Mouse (Mus musculus) forebrain, embryonic 13.5 days (tissue): ENCODE data around the gene Gnb1l. TPM values are rescaled to one million over a fixed set of nuclear protein-coding genes. Genes with fewer than 3 reads are reported as not detected.

Source experiments
- ATAC-seq: fragments of 200-750 bp; cut with Nextera tagmentation; 2 replicates; pipeline ENCODE4 v1.8.0; 2017
- H3K27ac ChIP-seq: fragments of 300-500 bp; sonication (generic); 2 replicates; pipeline ENCODE4 v1.5.1; 2015; ENCODE audit warnings: inconsistent platforms, mild to moderate bottlenecking, moderate library complexity
- H3K27me3 ChIP-seq: fragments of 300-500 bp; sonication (generic); 2 replicates; pipeline ENCODE4 v1.6.1; 2015; ENCODE audit warnings: mild to moderate bottlenecking, inconsistent platforms
- H3K36me3 ChIP-seq: fragments of 300-500 bp; sonication (generic); 2 replicates; pipeline ENCODE4 v1.6.1; 2015; ENCODE audit warnings: mild to moderate bottlenecking, inconsistent platforms; ENCODE audit not compliant: poor library complexity, severe bottlenecking
- H3K4me1 ChIP-seq: fragments of 300-500 bp; sonication (generic); 2 replicates; pipeline ENCODE4 v1.6.1; 2015; ENCODE audit warnings: inconsistent platforms
- H3K4me2 ChIP-seq: fragments of 300-500 bp; sonication (generic); 2 replicates; pipeline ENCODE4 v1.6.1; 2015; ENCODE audit warnings: inconsistent platforms, mild to moderate bottlenecking, moderate library complexity
- H3K4me3 ChIP-seq: fragments of 300-500 bp; sonication (generic); 2 replicates; pipeline ENCODE4 v1.5.1; 2015; ENCODE audit warnings: mild to moderate bottlenecking, inconsistent platforms
- H3K9ac ChIP-seq: fragments of 300-500 bp; sonication (generic); 2 replicates; pipeline ENCODE4 v1.6.1; 2015; ENCODE audit warnings: mild to moderate bottlenecking, inconsistent platforms
- H3K9me3 ChIP-seq: fragments of 300-500 bp; sonication (generic); replicated peaks from 2 replicates; pipeline ENCODE4 v1.6.1; 2016; ENCODE audit warnings: inconsistent platforms
- WGBS: fragments of 180-500 bp; shearing (Covaris S2); methylation state at CpG from one replicate; pipeline ENCODE4 v1.1.7; 2015; 5-methylcytosine and 5-hydroxymethylcytosine counted together
- polyA plus RNA-seq: library from polyadenylated mRNA; unstranded; fragments of >200 nt; fragmentation: Nextera tagmentation; extraction: Ambion mirVana; gene quantifications from 2 replicates; pipeline ENCODE4 v1.2.1, GENCODE M21; 2015

Gene Gnb1l
- polyA plus RNA-seq, 1 experiment from 2014 or later = 14.5 TPM

GRCm38 (mm10) chr16:18484386-18484785 is 14.1 kb upstream of the Gnb1l start:
- Histone ChIP-seq H3K4me1 (peaks cover 17% of the 10 kb centered on the region), H3K27me3 (no peaks in the 10 kb centered on the region), H3K9ac (no peak overlapping the region), H3K9me3 (no peaks in the 10 kb centered on the region), H3K4me2 (no peak overlapping the region), H3K27ac (0 out of 2 replicates have a peak overlapping the region, but pooled peaks have one; percentile 17), H3K4me3 (no peak overlapping the region), H3K36me3 (no peaks in the 10 kb centered on the region)
- 9% methylated on average over 4 of the region's 4 CpGs for WGBS
- no peak for ATAC-seq

- Histone ChIP-seq H3K27ac (0 out of 2 replicates have a peak overlapping the region, but pooled peaks have one; percentile 17), H3K9me3 (no peaks in the 10 kb centered on the region), H3K36me3 (no peaks in the 10 kb centered on the region), H3K4me1 (peaks cover 13% of the 10 kb centered on the region), H3K4me2 (no peak overlapping the region), H3K9ac (no peak overlapping the region; the same call in 1 of the 2 replicates), H3K27me3 (no peaks in the 10 kb centered on the region), H3K4me3 (no peak overlapping the region)
- 15% methylated on average over 5 of the region's 5 CpGs for WGBS
- peak; percentile 36; the same call in 1 of the 2 replicates for ATAC-seq
Observed at GRCm38 (mm10) chr16:18484794-18485435, 13.6 kb upstream of the Gnb1l start.

GRCm38 (mm10) chr16:18486126-18486525 is 12.4 kb upstream of the Gnb1l start:
- Histone ChIP-seq H3K36me3 (no peaks in the 10 kb centered on the region), H3K9me3 (no peaks in the 10 kb centered on the region), H3K4me3 (no peak overlapping the region), H3K9ac (no peak overlapping the region), H3K27ac (no peak overlapping the region), H3K4me1 (peaks cover 13% of the 10 kb centered on the region), H3K27me3 (no peaks in the 10 kb centered on the region), H3K4me2 (no peak overlapping the region)
- WGBS = 95% methylated on average over 2 of the region's 2 CpGs
- ATAC-seq = no peak

- H3K4me3 ChIP-seq = no peak overlapping the region
- H3K27ac ChIP-seq = no peak overlapping the region
- no peak overlapping the region for H3K4me2 ChIP-seq
- no peaks in the 10 kb centered on the region for H3K27me3 ChIP-seq
- H3K9me3 ChIP-seq = no peaks in the 10 kb centered on the region
- no peaks in the 10 kb centered on the region for H3K4me1 ChIP-seq
- no peaks in the 10 kb centered on the region for H3K36me3 ChIP-seq
- 93% methylated on average over 3 of the region's 3 CpGs for WGBS
- H3K9ac ChIP-seq = no peak overlapping the region
- ATAC-seq = no peak
Observed at GRCm38 (mm10) chr16:18490281-18490680, 8.2 kb upstream of the Gnb1l start.

- H3K4me2 ChIP-seq = no peak overlapping the region
- H3K27ac ChIP-seq = no peak overlapping the region
- H3K27me3 ChIP-seq = no peaks in the 10 kb centered on the region
- H3K4me3 ChIP-seq = no peak overlapping the region
- 58% methylated on average over 1 of the region's 1 CpGs for WGBS
- H3K9me3 ChIP-seq = no peaks in the 10 kb centered on the region
- no peaks in the 10 kb centered on the region for H3K4me1 ChIP-seq
- no peak for ATAC-seq
- H3K36me3 ChIP-seq = no peaks in the 10 kb centered on the region
- H3K9ac ChIP-seq = no peak overlapping the region
Observed at GRCm38 (mm10) chr16:18490894-18491293, 7.6 kb upstream of the Gnb1l start.

GRCm38 (mm10) chr16:18497865-18498515 is 523 bp upstream of the Gnb1l start:
- Histone ChIP-seq H3K9ac (peak overlapping the region; percentile 85), H3K27ac (peak overlapping the region; percentile 94), H3K4me3 (peak overlapping the region; percentile 73), H3K4me2 (peak overlapping the region; percentile 83), H3K27me3 (no peaks in the 10 kb centered on the region), H3K9me3 (no peaks in the 10 kb centered on the region), H3K36me3 (peaks cover 17% of the 10 kb centered on the region), H3K4me1 (peaks cover 24% of the 10 kb centered on the region)
- 4% methylated on average over 6 of the region's 6 CpGs for WGBS
- ATAC-seq = peak; percentile 71; the same call in 1 of the 2 replicates

- Histone ChIP-seq H3K27ac (peak overlapping the region; percentile 94; the same call in 1 of the 2 replicates), H3K9ac (peak overlapping the region; percentile 85), H3K27me3 (no peaks in the 10 kb centered on the region), H3K4me1 (peaks cover 24% of the 10 kb centered on the region), H3K9me3 (no peaks in the 10 kb centered on the region), H3K4me2 (peak overlapping the region; percentile 83), H3K36me3 (peaks cover 17% of the 10 kb centered on the region), H3K4me3 (peak overlapping the region; percentile 73)
- no peak for ATAC-seq
- under 1% methylated on average over 24 of the region's 24 CpGs for WGBS
Observed at GRCm38 (mm10) chr16:18498996-18499395, 483 bp downstream of the Gnb1l start.

GRCm38 (mm10) chr16:18501531-18501930 is 3.0 kb downstream of the Gnb1l start:
- Histone ChIP-seq H3K4me3 (no peak overlapping the region), H3K27ac (no peak overlapping the region), H3K4me2 (no peak overlapping the region), H3K9ac (no peak overlapping the region), H3K4me1 (peaks cover 24% of the 10 kb centered on the region), H3K27me3 (no peaks in the 10 kb centered on the region), H3K9me3 (no peaks in the 10 kb centered on the region), H3K36me3 (peaks cover 19% of the 10 kb centered on the region)
- ATAC-seq = no peak
- WGBS = 94% methylated on average over 6 of the region's 6 CpGs

GRCm38 (mm10) chr16:18503566-18504342 is 5.2 kb downstream of the Gnb1l start:
- Histone ChIP-seq H3K4me3 (no peak overlapping the region), H3K27ac (no peak overlapping the region), H3K9ac (no peak overlapping the region), H3K36me3 (peaks cover 19% of the 10 kb centered on the region), H3K9me3 (no peaks in the 10 kb centered on the region), H3K4me2 (no peak overlapping the region), H3K4me1 (peaks cover 14% of the 10 kb centered on the region), H3K27me3 (no peaks in the 10 kb centered on the region)
- no peak for ATAC-seq
- 96% methylated on average over 14 of the region's 14 CpGs for WGBS

- Histone ChIP-seq H3K9me3 (no peaks in the 10 kb centered on the region), H3K4me1 (no peaks in the 10 kb centered on the region; the same call in 1 of the 2 replicates), H3K36me3 (peaks cover 10% of the 10 kb centered on the region), H3K4me2 (no peak overlapping the region), H3K27me3 (no peaks in the 10 kb centered on the region), H3K9ac (no peak overlapping the region), H3K4me3 (no peak overlapping the region), H3K27ac (no peak overlapping the region)
- ATAC-seq = no peak
- 94% methylated on average over 3 of the region's 3 CpGs for WGBS
Observed at GRCm38 (mm10) chr16:18506524-18507199, 8.1 kb downstream of the Gnb1l start.

GRCm38 (mm10) chr16:18507200-18507549 is 8.7 kb downstream of the Gnb1l start:
- no peaks in the 10 kb centered on the region for H3K27me3 ChIP-seq

More at GRCm38 (mm10) chr16:18507200-18507549, 8.7 kb downstream of the Gnb1l start:
- Histone ChIP-seq H3K9me3 (no peaks in the 10 kb centered on the region), H3K36me3 (peaks cover 5% of the 10 kb centered on the region), H3K9ac (no peak overlapping the region), H3K4me3 (no peak overlapping the region), H3K4me1 (no peaks in the 10 kb centered on the region; the same call in 1 of the 2 replicates), H3K27ac (no peak overlapping the region), H3K4me2 (no peak overlapping the region)
- ATAC-seq = no peak
- WGBS = 77% methylated on average over 1 of the region's 1 CpGs
